Mouse (Mus musculus) A20 (cell line): Measurements from ENCODE around the gene Ctsw.

Experiments
- DNase-seq: peaks from one replicate; pipeline ENCODE4 v3.0.0-alpha.2; 2011; ENCODE audit warnings: low read depth, low spot score

Gene Ctsw

GRCm38 (mm10) chr19:5463212-5463611 lies 5.1 kb downstream of the Ctsw start:
- no peak for DNase-seq

- no peak for DNase-seq
These were observed 6.9 kb downstream of the Ctsw start for GRCm38 (mm10) chr19:5461411-5461810.

- DNase-seq: peak; percentile 94
These were observed 7.8 kb downstream of the Ctsw start, which contains the start of gene Fibp for GRCm38 (mm10) chr19:5460465-5460911. Gene Fibp, plus strand, starts transcription at chr19:5460615.

- DNase-seq: no peak
These were observed 8.4 kb downstream of the Ctsw start for GRCm38 (mm10) chr19:5459896-5460295.

GRCm38 (mm10) chr19:5459019-5459418 lies 9.3 kb downstream of the Ctsw start:
- DNase-seq: no peak

GRCm38 (mm10) chr19:5457746-5458442 lies 10.4 kb downstream of the Ctsw start, which contains the start of gene Ccdc85b:
Gene Ccdc85b, minus strand, starts transcription at chr19:5457894.
- DNase-seq: no peak

GRCm38 (mm10) chr19:5456922-5457745 lies 11.2 kb downstream of the Ctsw start:
- peak; percentile 97 for DNase-seq

- no peak for DNase-seq
These were observed 11.9 kb downstream of the Ctsw start for GRCm38 (mm10) chr19:5456241-5456921.

GRCm38 (mm10) chr19:5455568-5455967 lies 12.7 kb downstream of the Ctsw start:
- DNase-seq: no peak

GRCm38 (mm10) chr19:5455037-5455436 lies 13.3 kb downstream of the Ctsw start:
- DNase-seq: no peak

GRCm38 (mm10) chr19:5451766-5452165 lies 16.5 kb downstream of the Ctsw start:
- no peak for DNase-seq

- DNase-seq: no peak
These were observed 18.6 kb downstream of the Ctsw start for GRCm38 (mm10) chr19:5449673-5450072.

GRCm38 (mm10) chr19:5448354-5449150 lies 19.8 kb downstream of the Ctsw start:
- no peak for DNase-seq

- peak; percentile 82 for DNase-seq
These were observed 20.6 kb downstream of the Ctsw start, which contains the start of gene Fosl1 for GRCm38 (mm10) chr19:5447515-5448353. Gene Fosl1, plus strand, starts transcription at chr19:5447547.

- no peak for DNase-seq
These were observed 22.6 kb downstream of the Ctsw start for GRCm38 (mm10) chr19:5445747-5446146.

GRCm38 (mm10) chr19:5444954-5445353 lies 23.4 kb downstream of the Ctsw start:
- no peak for DNase-seq

- DNase-seq: no peak
These were observed 23.9 kb downstream of the Ctsw start for GRCm38 (mm10) chr19:5444371-5444908.

GRCm38 (mm10) chr19:5433951-5434350 lies 34.4 kb downstream of the Ctsw start:
- no peak for DNase-seq

GRCm38 (mm10) chr19:5432992-5433852 lies 35.1 kb downstream of the Ctsw start:
- DNase-seq: peak; percentile 23
